Mouse (Mus musculus): ENCODE results near the gene Alpl. TPM values are rescaled to one million over a fixed set of nuclear protein-coding genes. Genes with fewer than 3 reads are reported as not detected.

Alpl gene
- total and polyA plus RNA-seq, 3 experiments, result not detected

- no peak overlapping the region for H3K9ac ChIP-seq (ENCODE audit: control insufficient read depth, low read depth, low read length, poor library complexity, severe bottlenecking)
- H3K4me3 ChIP-seq (ENCODE audit: control insufficient read depth in 1 of 2, insufficient read depth in 1 of 2, low read depth in 2 of 2, low read length in 2 of 2), result no peak overlapping the region
- peaks cover 4% of the 10 kb centered on the region in 2 experiments; a peak in 2 of 4 replicates for H3K27me3 ChIP-seq (ENCODE audit: control insufficient read depth in 1 of 2, insufficient read depth in 2 of 2, low read length in 2 of 2)
- H3K36me3 ChIP-seq (ENCODE audit: control insufficient read depth in 1 of 2, insufficient read depth in 2 of 2, low read length in 2 of 2), result no peaks in the 10 kb centered on the region
- H3K27ac ChIP-seq (ENCODE audit: control insufficient read depth, low read depth, low read length), result no peak overlapping the region
- TF ChIP-seq MAFK (IDR thresholded peaks at IDR 0.05; ENCODE audit: borderline replicate concordance, low read depth, low read length) (no peak), MAZ (IDR thresholded peaks at IDR 0.05; ENCODE audit: low read depth, low read length) (no peak), MAX (IDR thresholded peaks at IDR 0.05; ENCODE audit: low read length) (no peak), JUND (IDR thresholded peaks at IDR 0.05; ENCODE audit: low read depth, low read length) (no peak), NELFE (IDR thresholded peaks at IDR 0.05; ENCODE audit: low read depth, low read length) (no peak), CHD1 (IDR thresholded peaks at IDR 0.05; ENCODE audit: low read depth, low read length) (no peak), ZC3H11A (IDR thresholded peaks at IDR 0.05; ENCODE audit: low read depth, low read length) (no peak), MXI1 (IDR thresholded peaks at IDR 0.05; ENCODE audit: low read depth, low read length) (no peak), GABPA (IDR thresholded peaks at IDR 0.05; ENCODE audit: low read depth, low read length) (no peak), SIN3A (IDR thresholded peaks at IDR 0.05; ENCODE audit: low read length) (no peak), GATA1 (IDR thresholded peaks at IDR 0.05; ENCODE audit: low read depth, low read length) (no peak), TCF12 (IDR thresholded peaks at IDR 0.05; ENCODE audit: low read depth, low read length) (no peak), ELF1 (IDR thresholded peaks at IDR 0.05; ENCODE audit: low read depth, low read length) (no peak), E2F4 (IDR thresholded peaks at IDR 0.05; ENCODE audit: borderline replicate concordance, low read depth, low read length) (no peak), UBTF (IDR thresholded peaks at IDR 0.05; ENCODE audit: borderline replicate concordance, insufficient read depth, low read depth, low read length) (no peak)
- no peaks in the 10 kb centered on the region for H3K79me2 ChIP-seq (ENCODE audit: control insufficient read depth, insufficient read depth, low read length, poor library complexity)
- no peaks in the 10 kb centered on the region for H3K4me1 ChIP-seq (ENCODE audit: control insufficient read depth in 1 of 2, insufficient read depth in 2 of 2, low read length in 2 of 2)
- no peak for DNase-seq (ENCODE audit: low read depth, low spot score)
- H3K9me3 ChIP-seq (replicated peaks; ENCODE audit: insufficient read depth, low read length), result no peaks in the 10 kb centered on the region
Observed at GRCm38 (mm10) chr4:137787589-137788289, 8.4 kb downstream of the Alpl start.

GRCm38 (mm10) chr4:137786488-137786887, 9.7 kb downstream of the Alpl start:
- H3K27ac ChIP-seq (ENCODE audit: control insufficient read depth, low read depth, low read length), result no peak overlapping the region
- no peaks in the 10 kb centered on the region for H3K4me1 ChIP-seq (ENCODE audit: control insufficient read depth in 1 of 2, insufficient read depth in 2 of 2, low read length in 2 of 2)
- H3K79me2 ChIP-seq (ENCODE audit: control insufficient read depth, insufficient read depth, low read length, poor library complexity), result no peaks in the 10 kb centered on the region
- H3K27me3 ChIP-seq (ENCODE audit: control insufficient read depth in 1 of 2, insufficient read depth in 2 of 2, low read length in 2 of 2), result peaks cover 2% of the 10 kb centered on the region in 2 experiments; a peak in 2 of 4 replicates
- no peak overlapping the region for H3K9ac ChIP-seq (ENCODE audit: control insufficient read depth, low read depth, low read length, poor library complexity, severe bottlenecking)
- H3K4me3 ChIP-seq (ENCODE audit: control insufficient read depth in 1 of 2, insufficient read depth in 1 of 2, low read depth in 2 of 2, low read length in 2 of 2), result no peak overlapping the region
- DNase-seq (ENCODE audit: low read depth, low spot score), result peak; percentile 36
- TF ChIP-seq NRF1 (IDR thresholded peaks at IDR 0.05; ENCODE audit: insufficient read depth, low read depth, low read length, poor library complexity, severe bottlenecking), result no peak
- TF ChIP-seq GATA1 (IDR thresholded peaks at IDR 0.05; ENCODE audit: low read depth, low read length), result no peak
- TF ChIP-seq SMC3 (IDR thresholded peaks at IDR 0.05; ENCODE audit: low read depth, low read length), result no peak
- no peak for TF ChIP-seq NELFE (IDR thresholded peaks at IDR 0.05; ENCODE audit: low read depth, low read length)
- no peak for TF ChIP-seq USF2 (IDR thresholded peaks at IDR 0.05; ENCODE audit: borderline replicate concordance in 1 of 2, insufficient read depth in 1 of 2, low read depth in 1 of 2, low read length in 2 of 2)
- TF ChIP-seq MAFK (IDR thresholded peaks at IDR 0.05; ENCODE audit: borderline replicate concordance, low read depth, low read length), result no peak
- TF ChIP-seq GABPA (IDR thresholded peaks at IDR 0.05; ENCODE audit: low read depth, low read length), result no peak
- TF ChIP-seq TBP (IDR thresholded peaks at IDR 0.05; ENCODE audit: low read depth, low read length), result no peak
- no peak for TF ChIP-seq HCFC1 (IDR thresholded peaks at IDR 0.05; ENCODE audit: low read depth, low read length)
- H3K36me3 ChIP-seq (ENCODE audit: control insufficient read depth in 1 of 2, insufficient read depth in 2 of 2, low read length in 2 of 2), result no peaks in the 10 kb centered on the region
- no peaks in the 10 kb centered on the region for H3K9me3 ChIP-seq (replicated peaks; ENCODE audit: insufficient read depth, low read length)
